Mouse (Mus musculus) lung, postnatal 10 days (tissue): ENCODE results near the gene Ift43.
A peak's percentile ranks its signal among the peaks of the same experiment; 100 is the strongest.

Source experiments
- DNase-seq: peaks from one replicate; pipeline ENCODE4 v3.0.0; 2021

Gene Ift43

DNA sequence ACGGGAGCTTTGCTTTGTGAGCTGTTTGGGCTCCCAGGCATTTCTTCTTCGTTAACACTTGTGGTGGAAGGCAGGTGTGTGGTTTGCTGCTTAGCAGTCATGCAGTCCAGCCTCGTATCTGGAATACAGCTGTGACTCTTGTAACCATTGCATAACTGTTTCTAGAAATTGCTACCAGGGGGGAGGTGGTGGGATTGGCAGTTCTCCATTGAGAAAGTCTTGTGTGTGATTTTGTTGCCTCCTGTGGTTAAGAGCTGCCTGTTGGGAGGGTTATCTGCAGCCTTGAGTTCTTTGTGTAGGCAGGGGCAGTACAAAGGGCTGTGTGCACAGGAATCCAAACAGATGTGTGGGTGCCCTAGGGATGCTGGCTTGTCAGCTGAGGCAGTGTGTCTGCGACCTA, 53.4 kb downstream of the Ift43 start:
- no peak for DNase-seq

- no peak for DNase-seq
These were observed 56.4 kb downstream of the Ift43 start for GRCm38 (mm10) chr12:86138696-86139095.

- no peak for DNase-seq
These were observed 60.0 kb downstream of the Ift43 start for GRCm38 (mm10) chr12:86142389-86142788.

DNA sequence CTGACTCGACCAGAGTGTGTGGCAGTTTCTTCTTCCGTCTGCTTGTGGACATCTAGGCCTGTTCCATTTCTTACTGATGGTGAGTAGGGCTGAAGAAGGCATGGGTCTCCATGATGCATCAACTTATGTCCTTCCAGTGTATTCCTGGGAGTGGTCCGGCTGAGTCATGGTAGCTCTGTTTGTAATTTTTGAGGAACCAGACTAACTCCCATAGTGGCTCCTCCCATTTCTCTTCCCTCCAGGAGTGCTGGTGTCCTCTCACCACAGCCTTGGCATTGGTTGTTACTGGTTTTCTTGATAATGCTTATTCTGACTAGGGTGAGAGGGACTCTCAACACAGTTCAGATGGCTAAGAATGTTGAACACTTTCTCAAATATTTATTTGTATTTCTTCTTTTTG, 63.9 kb downstream of the Ift43 start:
- no peak for DNase-seq

- DNase-seq: no peak
These were observed 65.9 kb downstream of the Ift43 start for GRCm38 (mm10) chr12:86148271-86148670.

GRCm38 (mm10) chr12:86149087-86149486, 66.7 kb downstream of the Ift43 start:
- DNase-seq: no peak

- DNase-seq: peak; percentile 31
These were observed 69.6 kb downstream of the Ift43 start for GRCm38 (mm10) chr12:86151941-86152340.

GRCm38 (mm10) chr12:86153213-86153957, 71.0 kb downstream of the Ift43 start:
- DNase-seq: no peak

GRCm38 (mm10) chr12:86155176-86155575, 72.8 kb downstream of the Ift43 start:
- DNase-seq: no peak

- no peak for DNase-seq
These were observed 74.8 kb downstream of the Ift43 start for GRCm38 (mm10) chr12:86157166-86157565.

DNA sequence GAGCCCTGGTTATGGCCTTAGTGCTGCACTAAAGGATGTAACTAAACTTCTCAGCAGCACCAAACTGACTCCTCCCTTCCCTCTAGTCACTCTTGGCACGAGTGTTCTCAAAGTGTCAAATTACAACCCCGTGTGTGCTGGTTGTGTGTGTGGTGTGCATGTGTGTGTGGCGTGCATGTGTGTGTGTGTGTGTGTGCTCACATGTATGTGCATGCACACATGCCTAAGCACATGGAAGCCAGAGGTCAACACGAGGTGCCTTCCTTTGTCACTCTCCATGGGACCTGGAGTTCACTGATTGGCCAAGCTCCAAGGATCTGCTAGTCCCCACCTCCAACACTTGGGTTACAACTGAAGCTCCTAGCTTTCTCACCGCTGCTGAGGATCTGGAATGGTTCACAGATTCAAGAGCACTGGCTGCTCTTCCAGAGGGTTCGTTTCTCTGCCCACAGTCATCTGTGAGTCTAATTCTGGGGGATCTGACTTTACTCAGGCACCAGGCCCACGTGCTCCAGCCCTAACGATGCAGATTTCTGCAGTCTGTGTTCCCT, 75.6 kb downstream of the Ift43 start:
- no peak for DNase-seq

DNA sequence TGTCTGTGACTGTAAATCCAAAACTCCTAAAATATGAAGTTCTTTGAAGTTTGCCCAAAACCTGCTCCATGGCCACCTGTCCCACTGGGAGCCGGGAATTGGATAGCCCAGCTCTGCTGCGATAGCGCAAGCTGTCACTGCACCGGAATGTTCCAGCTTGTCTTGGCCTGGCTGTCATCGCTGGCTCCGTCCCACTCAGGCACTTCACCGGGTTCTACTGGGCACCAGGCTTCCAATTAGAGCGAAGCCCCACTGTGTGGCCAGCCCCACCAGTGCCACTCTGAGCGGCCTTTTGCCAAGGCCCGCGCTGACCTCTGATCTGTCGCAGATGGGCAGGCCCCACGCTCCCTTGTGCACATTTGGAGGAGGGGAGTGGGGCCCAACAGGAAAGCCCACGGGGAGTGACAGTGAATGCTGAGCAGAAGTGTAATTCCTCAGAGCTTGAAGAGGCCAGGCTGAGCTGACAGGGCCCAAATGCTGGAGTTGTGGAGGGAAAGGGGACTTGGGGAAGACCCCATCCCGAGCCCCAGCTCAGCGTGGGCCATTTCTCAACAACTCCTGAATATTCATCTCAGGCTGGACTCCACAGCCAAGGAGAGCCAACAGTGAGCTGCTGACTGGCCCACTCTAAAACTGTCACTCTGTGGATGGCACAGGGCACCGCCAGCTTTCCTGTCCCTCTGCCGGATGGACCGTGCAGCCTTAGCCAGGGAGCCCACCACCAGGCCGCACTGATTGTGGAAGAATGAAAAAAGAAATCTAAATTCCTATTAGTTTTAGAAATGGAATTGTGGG, 76.5 kb downstream of the Ift43 start:
- no peak for DNase-seq

GRCm38 (mm10) chr12:86161436-86161835, 79.1 kb downstream of the Ift43 start:
- no peak for DNase-seq

- no peak for DNase-seq
These were observed 79.6 kb downstream of the Ift43 start for GRCm38 (mm10) chr12:86161942-86162341.

DNA sequence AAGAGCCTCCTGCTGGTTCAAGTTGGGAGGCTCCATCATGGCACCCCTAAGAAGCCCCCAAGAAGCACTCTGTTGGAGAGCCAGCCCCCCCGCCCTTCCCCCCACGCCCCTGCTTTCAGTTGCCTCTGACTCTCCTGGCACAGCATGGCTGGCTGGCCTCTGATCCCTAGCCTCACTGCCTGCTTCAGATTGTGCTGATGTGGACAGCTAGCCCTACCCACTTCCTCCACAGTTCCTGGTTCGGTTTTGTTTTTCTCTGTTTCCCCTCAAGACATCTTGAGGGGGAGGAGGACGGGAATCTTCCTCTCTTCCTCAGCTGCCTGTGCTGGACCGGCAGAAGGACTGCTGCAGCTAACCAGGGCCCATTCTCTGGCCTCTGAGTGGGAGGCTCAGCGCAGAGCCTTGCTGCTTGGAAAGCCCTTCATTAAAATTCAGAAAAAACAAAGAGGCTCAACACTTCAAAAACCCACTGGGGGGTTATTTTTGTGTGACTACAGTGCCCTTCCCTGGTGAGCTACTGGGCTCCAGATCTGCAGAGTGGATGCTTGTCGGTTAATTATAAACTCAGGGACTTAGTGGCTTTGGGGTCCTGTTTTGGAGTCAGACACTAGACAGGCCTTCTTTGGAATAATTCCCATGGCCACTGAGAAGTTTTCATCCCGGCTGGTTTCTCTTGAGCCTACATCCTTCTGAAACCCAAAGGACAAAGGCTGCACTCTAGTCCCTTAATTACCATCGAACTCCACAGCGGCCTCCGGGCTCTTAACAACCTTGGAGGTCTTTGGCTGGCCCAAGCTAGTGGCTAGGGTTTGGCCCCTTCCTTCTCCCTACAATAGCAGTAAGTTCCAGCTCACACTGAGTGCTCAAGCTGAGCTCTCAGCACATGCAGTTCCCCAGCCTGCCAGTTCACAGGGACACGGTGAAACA, 80.8 kb downstream of the Ift43 start:
- DNase-seq: no peak

GRCm38 (mm10) chr12:86166244-86166643, 83.9 kb downstream of the Ift43 start:
- DNase-seq: no peak

- peak; percentile 30 for DNase-seq
These were observed 84.7 kb downstream of the Ift43 start for GRCm38 (mm10) chr12:86167075-86167474.

DNA sequence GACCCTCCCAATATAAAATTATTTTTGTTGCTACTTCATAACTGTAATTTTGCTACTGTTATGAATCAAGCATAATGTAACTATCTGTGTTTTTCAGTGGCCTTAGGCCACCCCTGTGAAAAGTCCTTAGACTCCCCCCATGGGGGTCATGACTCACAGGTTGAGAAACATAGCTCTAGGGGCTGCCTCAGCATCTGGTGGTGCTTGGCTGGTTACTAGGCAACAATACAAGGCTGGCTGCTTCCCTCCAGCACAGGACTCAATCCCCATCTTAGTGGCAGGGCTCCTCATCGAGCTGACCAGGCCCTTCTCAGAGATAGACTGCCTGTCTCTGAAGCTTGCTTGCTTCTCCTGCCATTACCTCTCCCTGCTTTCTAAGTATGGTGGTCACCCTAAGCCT, 86.4 kb downstream of the Ift43 start:
- no peak for DNase-seq

GRCm38 (mm10) chr12:86169195-86169594, 86.9 kb downstream of the Ift43 start:
- no peak for DNase-seq

GRCm38 (mm10) chr12:86173314-86173713, 91.0 kb downstream of the Ift43 start:
- no peak for DNase-seq

GRCm38 (mm10) chr12:86174369-86174768, 92.0 kb downstream of the Ift43 start:
- DNase-seq: no peak

GRCm38 (mm10) chr12:86175476-86175942, 93.2 kb downstream of the Ift43 start:
- DNase-seq: no peak
